Mouse (Mus musculus) intestine, embryonic 16.5 days (tissue): ENCODE data around the gene Tmem206. TPM values are rescaled to one million over a fixed set of nuclear protein-coding genes. Genes with fewer than 3 reads are reported as not detected.

Experiments used
- ATAC-seq: fragments of 200-750 bp; cut with Nextera tagmentation; 2 replicates; pipeline ENCODE4 v1.8.0; 2017; ENCODE audit warnings: moderate TSS enrichment, moderate library complexity
- H3K27ac ChIP-seq: fragments of 300-500 bp; sonication (generic); 2 replicates; pipeline ENCODE4 v1.5.1; 2014; ENCODE audit warnings: mild to moderate bottlenecking, low read length
- H3K27me3 ChIP-seq: fragments of 300-500 bp; sonication (generic); replicated peaks from 2 replicates; pipeline ENCODE4 v1.6.1; 2014; ENCODE audit warnings: low read length, control low read depth, mixed read lengths; ENCODE audit not compliant: control insufficient read depth, insufficient read depth
- H3K36me3 ChIP-seq: fragments of 300-500 bp; sonication (generic); 2 replicates; pipeline ENCODE4 v1.6.1; 2014; ENCODE audit warnings: low read length, control low read depth; ENCODE audit not compliant: control insufficient read depth, insufficient read depth
- H3K4me1 ChIP-seq: fragments of 300-500 bp; sonication (generic); 2 replicates; pipeline ENCODE4 v1.6.1; 2014; ENCODE audit warnings: low read length, control low read depth, mixed read lengths; ENCODE audit not compliant: control insufficient read depth, insufficient read depth
- H3K4me2 ChIP-seq: fragments of 300-500 bp; sonication (generic); 2 replicates; pipeline ENCODE4 v1.6.1; 2014; ENCODE audit warnings: low read depth, low read length, control low read depth
- H3K4me3 ChIP-seq: fragments of 300-500 bp; sonication (generic); 2 replicates; pipeline ENCODE4 v1.5.1; 2014; ENCODE audit warnings: mild to moderate bottlenecking, low read length
- H3K9ac ChIP-seq: fragments of 300-500 bp; sonication (generic); 2 replicates; pipeline ENCODE4 v1.6.1; 2014; ENCODE audit warnings: low read depth, low read length
- H3K9me3 ChIP-seq: fragments of 300-500 bp; sonication (generic); 2 replicates; pipeline ENCODE4 v1.6.1; 2016; ENCODE audit warnings: low read length, control low read depth; ENCODE audit not compliant: control insufficient read depth
- WGBS: fragments of 180-500 bp; shearing (Covaris S2); extraction: QIAGEN DNeasy Blood & Tissue Kit; methylation state at CpG from one replicate; pipeline ENCODE4 v1.1.7; 2014; 5-methylcytosine and 5-hydroxymethylcytosine counted together
- polyA plus RNA-seq: library from polyadenylated mRNA; unstranded; fragments of >200 nt; fragmentation: Nextera tagmentation; extraction: Ambion mirVana; gene quantifications from 2 replicates; pipeline ENCODE4 v1.2.1, GENCODE M21; 2015

Gene Tmem206
- polyA plus RNA-seq, 1 experiment from 2014 or later: 19.3 TPM

DNA sequence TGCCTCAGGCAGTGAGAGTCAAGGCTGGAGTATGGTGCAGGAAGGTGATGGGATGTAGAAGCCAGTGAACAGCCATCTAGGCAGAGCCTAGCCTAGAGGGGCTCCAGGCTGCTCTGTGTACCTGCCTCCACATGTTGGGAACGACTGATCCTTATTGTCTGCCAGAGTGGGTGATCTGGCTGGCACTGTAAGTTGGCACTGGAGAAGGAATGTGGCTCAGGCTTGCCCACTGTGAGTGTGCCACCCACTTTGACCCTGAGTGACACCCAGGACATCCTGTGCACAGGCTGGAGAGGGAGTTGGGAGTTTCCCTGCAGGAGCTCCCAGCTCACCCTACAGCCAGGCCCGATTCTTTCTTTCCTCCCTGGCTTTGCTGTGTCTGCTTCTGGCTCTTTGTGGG is 14.2 kb downstream of the Tmem206 start:
- no peak for ATAC-seq
- H3K9ac ChIP-seq: no peak overlapping the region
- H3K27me3 ChIP-seq: no peaks in the 10 kb centered on the region
- peaks cover 17% of the 10 kb centered on the region for H3K36me3 ChIP-seq
- H3K4me3 ChIP-seq: no peak overlapping the region
- H3K27ac ChIP-seq: no peak overlapping the region
- 87% methylated on average over 2 of the region's 2 CpGs for WGBS
- H3K4me1 ChIP-seq: no peaks in the 10 kb centered on the region
- no peak overlapping the region for H3K4me2 ChIP-seq
- H3K9me3 ChIP-seq: no peaks in the 10 kb centered on the region

- ATAC-seq: no peak
- no peak overlapping the region for H3K27ac ChIP-seq
- H3K4me1 ChIP-seq: no peaks in the 10 kb centered on the region
- H3K27me3 ChIP-seq: no peaks in the 10 kb centered on the region
- no peak overlapping the region for H3K4me2 ChIP-seq
- no peak overlapping the region for H3K4me3 ChIP-seq
- peaks cover 18% of the 10 kb centered on the region for H3K36me3 ChIP-seq
- WGBS: 82% methylated on average over 4 of the region's 4 CpGs
- no peaks in the 10 kb centered on the region for H3K9me3 ChIP-seq
- no peak overlapping the region for H3K9ac ChIP-seq
Observed at GRCm38 (mm10) chr1:191340530-191340929, 14.8 kb downstream of the Tmem206 start.

DNA sequence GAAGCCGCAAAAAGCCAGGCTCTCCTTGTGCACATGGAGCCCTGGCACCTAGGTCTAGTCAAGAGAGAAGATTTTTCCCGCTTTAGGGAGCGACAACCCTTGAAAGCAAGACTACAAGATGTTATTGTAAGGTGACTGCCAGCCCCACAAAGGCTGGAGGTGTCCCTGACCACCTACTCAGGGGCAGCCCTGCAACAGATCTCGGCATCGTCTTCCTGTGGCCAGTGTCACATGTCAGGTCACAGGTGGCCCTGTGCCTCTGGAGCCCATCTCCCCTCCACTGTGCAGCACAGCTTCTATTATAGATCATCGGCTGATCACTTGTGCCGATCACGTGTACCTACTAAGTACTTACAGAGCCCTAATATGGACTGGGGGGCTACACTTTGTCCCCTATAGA is 21.9 kb downstream of the Tmem206 start:
- ATAC-seq: no peak
- Histone ChIP-seq H3K4me3 (no peak overlapping the region), H3K27ac (no peak overlapping the region), H3K27me3 (no peaks in the 10 kb centered on the region), H3K4me2 (no peak overlapping the region), H3K9ac (no peak overlapping the region), H3K4me1 (no peaks in the 10 kb centered on the region), H3K36me3 (peaks cover 10% of the 10 kb centered on the region; the same call in 1 of the 2 replicates), H3K9me3 (no peaks in the 10 kb centered on the region)
- WGBS: 89% methylated on average over 8 of the region's 8 CpGs

GRCm38 (mm10) chr1:191348592-191348991 is 22.9 kb downstream of the Tmem206 start:
- peaks cover 10% of the 10 kb centered on the region; the same call in 1 of the 2 replicates for H3K36me3 ChIP-seq

GRCm38 (mm10) chr1:191348996-191349395 is 23.3 kb downstream of the Tmem206 start:
- Histone ChIP-seq H3K9ac (no peak overlapping the region), H3K27ac (peak overlapping the region; percentile 24; the same call in 1 of the 2 replicates), H3K4me3 (no peak overlapping the region), H3K27me3 (no peaks in the 10 kb centered on the region), H3K36me3 (peaks cover 9% of the 10 kb centered on the region; the same call in 1 of the 2 replicates), H3K9me3 (no peaks in the 10 kb centered on the region), H3K4me1 (no peaks in the 10 kb centered on the region), H3K4me2 (no peak overlapping the region)
- 45% methylated on average over 5 of the region's 5 CpGs for WGBS
- ATAC-seq: 0 out of 2 replicates have a peak, but pooled peaks have one; percentile 17

More at GRCm38 (mm10) chr1:191348592-191348991, 22.9 kb downstream of the Tmem206 start:
- Histone ChIP-seq H3K9me3 (no peaks in the 10 kb centered on the region), H3K27me3 (no peaks in the 10 kb centered on the region), H3K4me1 (no peaks in the 10 kb centered on the region), H3K27ac (no peak overlapping the region), H3K9ac (no peak overlapping the region), H3K4me3 (no peak overlapping the region), H3K4me2 (no peak overlapping the region)
- no peak for ATAC-seq
- WGBS: 80% methylated on average over 2 of the region's 2 CpGs

DNA sequence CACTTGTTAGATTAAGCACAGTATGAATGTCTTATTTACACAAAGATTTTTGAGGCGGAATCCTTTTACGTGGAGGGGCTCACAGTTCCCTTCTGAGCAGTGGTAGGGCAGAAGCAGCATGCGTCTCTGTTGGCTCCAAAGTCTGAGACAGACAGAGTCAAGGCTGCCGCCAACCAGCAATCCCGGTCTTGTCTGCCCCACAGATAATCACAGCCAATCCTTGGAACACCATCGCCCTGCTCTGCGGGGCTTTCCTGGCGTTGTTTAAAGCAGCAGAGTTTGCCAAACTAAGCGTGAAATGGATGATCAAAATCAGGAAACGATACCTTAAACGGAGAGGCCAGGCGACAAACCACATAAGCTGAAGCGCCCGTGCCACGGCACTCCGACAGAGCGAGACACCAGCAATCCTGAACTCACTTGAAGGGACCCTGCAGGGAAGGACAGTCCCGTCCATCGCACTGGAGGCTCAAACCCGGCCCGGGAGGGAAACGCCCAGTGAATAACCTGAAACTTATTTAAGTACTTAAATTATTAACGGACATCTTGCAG is 23.9 kb downstream of the Tmem206 start:
- H3K9ac ChIP-seq: no peak overlapping the region
- ATAC-seq: no peak
- H3K36me3 ChIP-seq: peaks cover 8% of the 10 kb centered on the region; the same call in 1 of the 2 replicates
- 78% methylated on average over 23 of the region's 23 CpGs for WGBS
- no peak overlapping the region for H3K4me3 ChIP-seq
- peak overlapping the region; percentile 24; the same call in 1 of the 2 replicates for H3K27ac ChIP-seq
- no peak overlapping the region for H3K4me2 ChIP-seq
- H3K9me3 ChIP-seq: no peaks in the 10 kb centered on the region
- H3K4me1 ChIP-seq: no peaks in the 10 kb centered on the region
- H3K27me3 ChIP-seq: no peaks in the 10 kb centered on the region

DNA sequence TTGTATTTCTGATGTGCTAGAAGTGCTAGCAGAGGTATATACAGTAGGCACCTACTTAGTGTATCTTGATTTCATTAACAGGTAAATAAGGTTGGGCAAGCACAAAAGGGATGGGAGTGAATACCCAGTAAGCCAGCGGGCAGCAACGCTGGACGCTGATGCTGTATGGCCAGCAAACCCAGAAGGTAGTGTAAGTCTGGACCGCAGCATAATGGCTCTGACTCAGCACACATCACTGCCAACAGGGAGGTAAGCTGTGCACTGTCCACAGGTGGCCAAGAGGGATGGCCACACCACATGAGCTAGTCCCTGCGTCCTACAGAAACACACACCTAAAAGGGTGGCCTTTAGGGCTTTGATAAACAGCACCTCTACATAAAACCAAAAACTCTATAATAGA is 24.6 kb downstream of the Tmem206 start:
- Histone ChIP-seq H3K4me1 (no peaks in the 10 kb centered on the region), H3K4me3 (no peak overlapping the region), H3K9ac (no peak overlapping the region), H3K27me3 (no peaks in the 10 kb centered on the region), H3K36me3 (peaks cover 4% of the 10 kb centered on the region; the same call in 1 of the 2 replicates), H3K27ac (no peak overlapping the region), H3K9me3 (no peaks in the 10 kb centered on the region), H3K4me2 (no peak overlapping the region)
- WGBS: 94% methylated on average over 5 of the region's 5 CpGs
- ATAC-seq: no peak

DNA sequence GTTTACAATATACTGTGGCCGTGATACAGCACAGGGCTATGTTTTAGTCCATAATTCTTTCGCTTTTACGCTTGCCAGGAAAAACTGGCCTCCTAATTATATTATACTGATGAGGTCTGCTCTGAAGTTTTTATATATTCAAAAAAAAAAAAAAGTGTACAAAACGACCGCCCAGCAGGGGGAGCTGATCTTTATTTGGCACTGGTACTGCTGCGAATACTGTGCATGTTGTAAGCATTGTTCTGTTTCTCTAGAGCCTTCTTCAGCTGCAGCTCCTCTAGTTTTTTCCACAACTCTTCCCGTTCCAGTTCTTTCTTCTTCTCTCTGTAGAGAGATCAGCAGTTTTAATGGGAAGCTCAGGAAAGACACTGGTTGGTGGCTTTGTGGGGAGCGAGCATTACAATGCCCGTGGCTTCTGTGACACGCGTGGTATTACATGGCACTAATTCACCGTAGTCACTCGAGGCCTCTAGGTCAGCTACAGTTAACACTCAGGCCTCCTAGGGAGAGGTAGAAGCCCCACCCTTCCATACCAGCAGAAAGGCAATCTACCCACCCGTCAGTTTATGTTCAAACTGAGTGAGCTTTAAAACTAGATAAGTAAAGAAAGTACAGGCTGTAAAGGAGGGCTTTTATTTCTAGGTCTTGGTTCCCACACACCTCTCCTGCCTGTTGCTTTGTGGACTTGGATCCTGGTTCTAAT is 27.2 kb downstream of the Tmem206 start:
- no peak overlapping the region for H3K4me2 ChIP-seq
- no peak overlapping the region for H3K4me3 ChIP-seq
- H3K4me1 ChIP-seq: no peaks in the 10 kb centered on the region
- WGBS: 56% methylated on average over 14 of the region's 14 CpGs
- no peaks in the 10 kb centered on the region for H3K9me3 ChIP-seq
- peak; percentile 77 for ATAC-seq
- peaks cover 6% of the 10 kb centered on the region for H3K36me3 ChIP-seq
- H3K9ac ChIP-seq: no peak overlapping the region
- H3K27ac ChIP-seq: 0 out of 2 replicates have a peak overlapping the region, but pooled peaks have one; percentile 45
- H3K27me3 ChIP-seq: no peaks in the 10 kb centered on the region

- H3K9ac ChIP-seq: no peak overlapping the region
- no peak for ATAC-seq
- no peaks in the 10 kb centered on the region for H3K27me3 ChIP-seq
- H3K4me1 ChIP-seq: no peaks in the 10 kb centered on the region
- 92% methylated on average over 4 of the region's 4 CpGs for WGBS
- H3K4me2 ChIP-seq: no peak overlapping the region
- no peak overlapping the region for H3K4me3 ChIP-seq
- no peak overlapping the region for H3K27ac ChIP-seq
- peaks cover 9% of the 10 kb centered on the region for H3K36me3 ChIP-seq
- no peaks in the 10 kb centered on the region for H3K9me3 ChIP-seq
Observed at GRCm38 (mm10) chr1:191353836-191354235, 28.1 kb downstream of the Tmem206 start.
